Mouse (Mus musculus) neural tube, embryonic 11.5 days (tissue): Measurements from ENCODE around the gene F2. TPM values are rescaled to one million over a fixed set of nuclear protein-coding genes. Genes with fewer than 3 reads are reported as not detected.
"Not testable (repeated sequence)": the region's sequence is repeated elsewhere in the genome, so short reads cannot be mapped to it uniquely, and the experiment has no call there.

ENCODE experiments used
- ATAC-seq: fragments of 200-750 bp; cut with Nextera tagmentation; 2 replicates; pipeline ENCODE4 v1.8.0; 2017; ENCODE audit warnings: moderate number of reproducible peaks, mild to moderate bottlenecking, moderate TSS enrichment, moderate library complexity; ENCODE audit not compliant: insufficient read depth, low FRiP score, low TSS enrichment
- DNase-seq: peaks from one replicate; pipeline ENCODE4 v3.0.0-alpha.2; 2015; ENCODE audit warnings: low spot score
- H3K27ac ChIP-seq: fragments of 300-500 bp; sonication (generic); 2 replicates; pipeline ENCODE4 v1.5.1; 2014; ENCODE audit warnings: low read depth, mild to moderate bottlenecking, low read length
- H3K27me3 ChIP-seq: fragments of 300-500 bp; sonication (generic); 2 replicates; pipeline ENCODE4 v1.6.1; 2014; ENCODE audit warnings: mild to moderate bottlenecking, low read length, mixed read lengths; ENCODE audit not compliant: control insufficient read depth, insufficient read depth
- H3K36me3 ChIP-seq: fragments of 300-500 bp; sonication (generic); 2 replicates; pipeline ENCODE4 v1.6.1; 2014; ENCODE audit warnings: mild to moderate bottlenecking, low read length, moderate library complexity, mixed read lengths; ENCODE audit not compliant: control insufficient read depth, insufficient read depth
- H3K4me1 ChIP-seq: fragments of 300-500 bp; sonication (generic); 2 replicates; pipeline ENCODE4 v1.6.1; 2014; ENCODE audit warnings: low read length, mixed read lengths; ENCODE audit not compliant: control insufficient read depth, insufficient read depth
- H3K4me2 ChIP-seq: fragments of 300-500 bp; sonication (generic); 2 replicates; pipeline ENCODE4 v1.6.1; 2014; ENCODE audit warnings: low read depth, mild to moderate bottlenecking, moderate library complexity
- H3K4me3 ChIP-seq: fragments of 300-500 bp; sonication (generic); 2 replicates; pipeline ENCODE4 v1.5.1; 2014; ENCODE audit warnings: low read depth, low read length
- H3K9ac ChIP-seq: fragments of 300-500 bp; sonication (generic); 2 replicates; pipeline ENCODE4 v1.6.1; 2014; ENCODE audit warnings: mild to moderate bottlenecking, low read length
- H3K9me3 ChIP-seq: fragments of 300-500 bp; sonication (generic); 2 replicates; pipeline ENCODE4 v1.6.1; 2016; ENCODE audit warnings: low read length; ENCODE audit not compliant: control insufficient read depth
- WGBS: fragments of 180-500 bp; shearing (Covaris S2); extraction: QIAGEN DNeasy Blood & Tissue Kit; methylation state at CpG from one replicate; pipeline ENCODE4 v1.1.7; 2014; 5-methylcytosine and 5-hydroxymethylcytosine counted together
- polyA plus RNA-seq: library from polyadenylated mRNA; unstranded; fragments of >200 nt; fragmentation: Nextera tagmentation; extraction: Ambion mirVana; gene quantifications from 2 replicates; pipeline ENCODE4 v1.2.1, GENCODE M21; 2014

The F2 gene
- polyA plus RNA-seq, 1 experiment from 2014 or later, result 0.15 TPM

DNA sequence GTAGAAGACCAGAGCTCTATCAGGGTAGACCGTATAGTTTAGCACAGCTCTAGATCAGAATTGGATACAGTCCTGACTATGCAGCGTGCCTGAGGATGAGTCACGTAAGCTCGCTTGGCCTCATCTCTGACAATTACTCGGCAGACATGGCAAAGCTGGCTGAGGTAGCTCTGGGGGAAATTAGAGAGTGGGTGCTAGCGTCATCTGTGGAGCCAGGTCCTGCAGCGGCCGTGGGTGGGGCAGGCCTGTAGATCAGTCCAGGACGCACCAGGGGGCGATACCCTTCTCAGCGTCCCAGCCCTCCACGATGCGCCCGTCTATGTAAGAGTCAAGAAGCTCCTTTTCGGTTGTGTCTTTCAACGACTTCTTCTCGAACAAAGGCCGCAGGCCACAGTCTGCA is 6.5 kb downstream of the F2 start:
- no peaks in the 10 kb centered on the region for H3K27me3 ChIP-seq
- H3K4me1 ChIP-seq, result no peaks in the 10 kb centered on the region
- no peaks in the 10 kb centered on the region for H3K36me3 ChIP-seq
- no peaks in the 10 kb centered on the region for H3K9me3 ChIP-seq
- H3K4me3 ChIP-seq, result no peak overlapping the region
- H3K27ac ChIP-seq, result no peak overlapping the region
- H3K9ac ChIP-seq, result no peak overlapping the region
- 86% methylated on average over 18 of the region's 18 CpGs for WGBS
- ATAC-seq (no peak), DNase-seq (no peak)
- no peak overlapping the region for H3K4me2 ChIP-seq

DNA sequence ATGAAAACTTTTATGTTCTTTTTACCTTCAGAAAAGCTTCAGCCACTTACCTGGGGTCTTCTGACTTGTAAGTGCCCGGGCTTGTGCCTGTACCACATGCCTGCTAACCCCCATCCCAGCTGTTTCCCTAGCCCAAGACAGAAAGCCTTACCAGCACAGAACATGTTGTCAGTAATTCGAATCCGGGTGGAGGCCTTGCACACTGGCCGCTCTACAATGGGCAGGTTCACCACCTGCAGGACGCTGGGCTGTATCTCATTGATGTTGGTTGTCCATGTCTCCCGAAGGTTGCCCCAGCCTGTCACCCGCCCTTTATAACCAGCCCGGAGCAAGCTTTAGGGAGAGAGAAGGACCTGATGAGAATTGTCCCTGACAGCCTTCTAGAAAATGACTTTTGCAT is 8.0 kb downstream of the F2 start:
- Histone ChIP-seq H3K27me3 (no peaks in the 10 kb centered on the region), H3K4me1 (no peaks in the 10 kb centered on the region), H3K36me3 (no peaks in the 10 kb centered on the region), H3K4me2 (no peak overlapping the region), H3K4me3 (no peak overlapping the region), H3K9ac (no peak overlapping the region), H3K27ac (no peak overlapping the region), H3K9me3 (no peaks in the 10 kb centered on the region)
- ATAC-seq (no peak), DNase-seq (no peak)
- 88% methylated on average over 8 of the region's 8 CpGs for WGBS

DNA sequence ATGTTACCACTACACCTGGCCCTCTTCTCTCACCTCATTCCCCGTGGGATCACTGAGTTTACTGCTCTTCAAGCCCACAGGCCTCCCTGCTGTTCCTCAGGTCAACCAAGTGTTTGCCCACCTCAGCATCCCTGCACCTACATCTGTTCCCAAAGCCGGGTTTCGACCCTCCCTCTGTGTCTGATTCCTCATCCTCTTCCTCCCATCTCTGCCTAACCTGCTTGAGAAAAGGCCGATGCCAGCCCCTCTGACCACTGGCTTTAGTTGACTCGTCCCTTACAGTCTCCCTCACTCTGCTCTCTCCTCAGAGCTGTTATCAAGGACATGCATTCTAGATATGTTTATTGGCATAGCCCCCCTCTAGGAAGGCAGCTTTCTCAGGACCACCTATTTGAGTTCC is 8.7 kb downstream of the F2 start:
- WGBS, result 76% methylated on average over 5 of the region's 5 CpGs
- no peaks in the 10 kb centered on the region for H3K36me3 ChIP-seq
- DNase-seq, result no peak
- no peak overlapping the region for H3K4me3 ChIP-seq
- no peak overlapping the region for H3K27ac ChIP-seq
- no peak for ATAC-seq
- H3K4me2 ChIP-seq, result no peak overlapping the region
- H3K27me3 ChIP-seq, result no peaks in the 10 kb centered on the region
- H3K4me1 ChIP-seq, result no peaks in the 10 kb centered on the region
- H3K9me3 ChIP-seq, result no peaks in the 10 kb centered on the region
- H3K9ac ChIP-seq, result no peak overlapping the region

DNA sequence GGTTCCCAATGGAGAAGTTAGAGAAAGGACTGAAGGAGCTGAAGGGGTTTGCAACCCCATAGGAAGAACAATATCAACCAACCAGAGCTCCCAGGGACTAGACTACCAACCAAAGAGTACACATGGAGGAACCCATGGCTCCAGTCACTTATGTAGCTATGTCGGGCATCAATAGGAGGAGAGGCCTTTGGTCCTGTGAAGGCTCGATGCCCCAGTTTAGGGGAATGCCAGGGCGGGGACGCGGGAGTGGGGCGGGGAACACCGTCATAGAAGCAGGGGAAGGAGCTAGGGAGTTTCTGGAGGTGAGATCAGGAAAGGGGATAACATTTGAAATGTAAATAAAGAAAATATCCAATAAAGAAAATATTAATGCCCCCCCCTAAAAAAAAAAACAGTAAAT is 12.8 kb downstream of the F2 start:
- not testable (repeated sequence) for H3K9me3 ChIP-seq, H3K4me3 ChIP-seq, H3K27me3 ChIP-seq, H3K36me3 ChIP-seq, H3K9ac ChIP-seq, ATAC-seq, DNase-seq, H3K27ac ChIP-seq, H3K4me1 ChIP-seq, H3K4me2 ChIP-seq
- WGBS, result 95% methylated on average over 7 of the region's 7 CpGs

DNA sequence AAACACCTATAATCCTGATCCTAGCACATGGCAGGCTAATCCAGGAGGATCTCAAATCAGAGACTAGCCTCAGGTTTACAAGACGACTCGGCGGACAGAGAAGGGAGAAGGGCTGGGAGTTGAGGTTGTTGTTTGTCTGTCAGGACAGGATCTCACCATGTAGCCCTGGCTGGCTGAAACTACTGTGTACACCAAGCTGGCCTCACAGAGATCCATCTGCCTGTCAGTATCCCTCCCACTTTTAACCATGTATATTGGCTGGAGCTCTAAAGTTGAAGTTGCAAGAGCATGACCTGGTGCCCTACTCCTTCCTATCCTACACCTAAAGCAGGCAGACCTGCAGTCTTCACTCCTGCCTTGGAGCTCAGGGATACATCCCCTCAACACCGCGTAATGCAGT is 13.9 kb downstream of the F2 start:
- Histone ChIP-seq H3K27me3 (no peaks in the 10 kb centered on the region), H3K4me1 (no peaks in the 10 kb centered on the region), H3K9me3 (no peaks in the 10 kb centered on the region), H3K27ac (no peak overlapping the region), H3K4me2 (no peak overlapping the region), H3K4me3 (no peak overlapping the region), H3K36me3 (peaks cover 16% of the 10 kb centered on the region), H3K9ac (no peak overlapping the region)
- WGBS, result 91% methylated on average over 5 of the region's 5 CpGs
- DNase-seq (no peak), ATAC-seq (no peak)

DNA sequence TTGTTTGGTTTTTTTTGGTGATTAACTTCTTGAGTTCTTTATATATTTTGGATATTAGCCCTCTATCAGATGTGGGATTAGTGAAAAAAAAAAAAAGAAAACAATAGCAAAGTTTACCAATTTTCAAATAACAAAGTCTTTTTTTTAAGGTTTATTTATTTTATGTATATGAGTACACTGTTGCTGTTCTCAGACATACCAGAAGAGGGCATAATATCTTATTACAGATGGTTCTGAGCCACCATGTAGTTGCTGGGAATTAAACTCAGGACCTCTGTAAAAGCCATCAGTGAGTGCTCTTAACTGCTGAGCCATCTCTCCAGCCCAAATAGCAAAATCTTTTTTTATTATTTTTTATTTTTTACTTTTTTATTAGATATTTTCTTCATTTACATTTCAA is 26.8 kb downstream of the F2 start:
- not testable (repeated sequence) for H3K4me1 ChIP-seq, H3K27ac ChIP-seq, H3K27me3 ChIP-seq, ATAC-seq, H3K9me3 ChIP-seq, H3K9ac ChIP-seq, H3K4me2 ChIP-seq, DNase-seq, H3K4me3 ChIP-seq
- H3K36me3 ChIP-seq, result peaks cover 22% of the 10 kb centered on the region

DNA sequence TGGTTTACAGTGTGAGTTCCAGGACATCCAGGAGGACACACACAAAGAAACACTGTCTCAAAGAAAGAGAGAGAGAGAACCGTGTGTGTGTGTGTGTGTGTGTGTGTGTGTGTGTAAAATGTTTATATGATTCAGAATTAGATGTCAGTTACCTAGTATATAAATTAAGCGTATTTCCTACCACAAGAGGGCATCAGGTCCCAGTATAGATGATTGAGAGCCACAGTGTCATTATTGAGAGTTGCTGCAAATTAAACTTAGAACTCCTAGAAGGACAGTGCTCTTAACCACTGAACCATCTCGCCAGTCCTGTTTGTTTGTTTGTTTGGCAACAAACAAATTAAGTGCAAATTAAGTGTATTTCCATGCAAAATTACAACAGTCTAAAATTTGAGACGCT is 33.8 kb downstream of the F2 start:
- no peak overlapping the region for H3K4me3 ChIP-seq
- H3K27me3 ChIP-seq, result no peaks in the 10 kb centered on the region
- no peak overlapping the region for H3K4me2 ChIP-seq
- no peaks in the 10 kb centered on the region for H3K9me3 ChIP-seq
- no peak overlapping the region for H3K9ac ChIP-seq
- H3K4me1 ChIP-seq, result no peaks in the 10 kb centered on the region
- WGBS, result 96% methylated on average over 4 of the region's 4 CpGs
- ATAC-seq (no peak), DNase-seq (no peak)
- H3K27ac ChIP-seq, result no peak overlapping the region
- peaks cover 29% of the 10 kb centered on the region for H3K36me3 ChIP-seq

DNA sequence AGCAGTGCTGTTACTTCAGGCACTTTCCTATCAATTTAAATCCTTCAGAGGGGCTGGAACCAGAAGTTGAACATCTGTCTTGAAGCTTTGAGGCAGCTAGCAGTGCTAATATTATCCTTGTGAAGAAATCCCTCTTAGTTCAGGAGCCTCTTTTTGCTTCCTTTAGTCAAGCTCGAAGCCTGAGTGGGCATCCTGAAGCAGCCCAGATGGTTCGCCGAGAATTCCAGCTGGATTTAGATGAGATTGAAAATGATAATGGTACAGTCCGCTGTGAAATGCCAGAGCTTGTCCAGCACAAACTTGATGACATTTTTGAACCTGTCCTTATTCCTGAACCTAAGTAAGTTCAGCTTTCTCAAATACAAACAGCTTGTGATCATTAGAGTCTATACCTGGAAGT is 35.7 kb downstream of the F2 start:
- Histone ChIP-seq H3K4me1 (no peaks in the 10 kb centered on the region), H3K36me3 (peaks cover 23% of the 10 kb centered on the region), H3K4me2 (no peak overlapping the region), H3K9me3 (no peaks in the 10 kb centered on the region), H3K27me3 (no peaks in the 10 kb centered on the region), H3K9ac (no peak overlapping the region), H3K4me3 (no peak overlapping the region), H3K27ac (no peak overlapping the region)
- no peak for ATAC-seq
- WGBS, result 97% methylated on average over 4 of the region's 4 CpGs
- no peak for DNase-seq

DNA sequence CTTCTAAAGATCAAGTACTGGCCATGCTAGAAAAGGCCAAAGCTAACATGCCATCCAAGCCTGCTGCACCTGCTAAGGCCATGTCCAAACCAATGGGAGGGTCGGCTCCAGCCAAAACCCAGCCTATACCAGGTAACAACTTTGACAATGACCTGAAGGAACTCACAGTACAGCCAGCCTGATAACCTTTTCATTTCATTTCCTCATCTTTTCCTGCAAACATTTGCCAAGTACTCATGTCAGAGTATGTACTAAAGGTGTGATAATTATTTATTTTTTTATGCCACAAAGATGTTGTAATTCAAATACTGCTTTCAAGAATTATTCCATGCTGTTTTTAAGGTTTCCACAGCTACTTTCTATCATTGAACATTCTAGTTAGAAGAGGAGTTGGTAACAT is 50.0 kb downstream of the F2 start:
- Histone ChIP-seq H3K4me1 (no peaks in the 10 kb centered on the region), H3K36me3 (peaks cover 12% of the 10 kb centered on the region), H3K4me2 (no peak overlapping the region), H3K9me3 (no peaks in the 10 kb centered on the region), H3K27ac (no peak overlapping the region), H3K4me3 (no peak overlapping the region), H3K27me3 (no peaks in the 10 kb centered on the region), H3K9ac (no peak overlapping the region)
- DNase-seq (no peak), ATAC-seq (no peak)
- 97% methylated on average over 1 of the region's 1 CpGs for WGBS
